Mouse (Mus musculus) large intestine, adult 2 months (tissue): ENCODE data around the gene Trpv4. TPM values are rescaled to one million over a fixed set of nuclear protein-coding genes. Genes with fewer than 3 reads are reported as not detected.

Source experiments
- DNase-seq: peaks from one replicate; pipeline ENCODE4 v3.0.0-alpha.2; 2012; ENCODE audit warnings: low read depth, low spot score
- WGBS: fragments of 180-500 bp; shearing (Covaris S2); methylation state at CpG from one replicate; pipeline ENCODE4 v1.1.7; 2018; 5-methylcytosine and 5-hydroxymethylcytosine counted together
- polyA plus RNA-seq: library from polyadenylated mRNA; depleted of rRNA; stranded (reverse); fragments of >200 nt; gene quantifications from 2 replicates; pipeline ENCODE4 v1.2.3, GENCODE M21; 2012

Gene Trpv4
- polyA plus RNA-seq, 1 experiment: 2.2 TPM

- 81% methylated on average over 25 of the region's 25 CpGs for WGBS
- DNase-seq: no peak
Observed at GRCm38 (mm10) chr5:114636091-114636490, 22.1 kb downstream of the Trpv4 start.

- DNase-seq: no peak
- WGBS: 39% methylated on average over 2 of the region's 2 CpGs
Observed at GRCm38 (mm10) chr5:114631336-114631735, 26.9 kb downstream of the Trpv4 start.

GRCm38 (mm10) chr5:114625590-114625989, 32.6 kb downstream of the Trpv4 start:
- 12% methylated on average over 3 of the region's 3 CpGs for whole genome bisulfite sequencing
- DNase-seq: no peak

GRCm38 (mm10) chr5:114620305-114620704, 37.9 kb downstream of the Trpv4 start:
- no peak for DNase-seq
- WGBS: 40% methylated on average over 6 of the region's 6 CpGs

- 19% methylated on average over 8 of the region's 8 CpGs for WGBS
- peak; percentile 50 for DNase-seq
Observed at GRCm38 (mm10) chr5:114618851-114619250, 39.4 kb downstream of the Trpv4 start.

- 76% methylated on average over 12 of the region's 12 CpGs for WGBS
Observed at GRCm38 (mm10) chr5:114617809-114618208, 40.4 kb downstream of the Trpv4 start.

GRCm38 (mm10) chr5:114616336-114617061, 41.7 kb downstream of the Trpv4 start:
- WGBS: 65% methylated on average over 11 of the region's 11 CpGs
- DNase-seq: no peak

More at GRCm38 (mm10) chr5:114617809-114618208, 40.4 kb downstream of the Trpv4 start:
- DNase-seq: no peak

GRCm38 (mm10) chr5:114614863-114615262, 43.4 kb downstream of the Trpv4 start:
- WGBS: 57% methylated on average over 7 of the region's 7 CpGs
- no peak for DNase-seq

GRCm38 (mm10) chr5:114611968-114612608, 46.1 kb downstream of the Trpv4 start:
- no peak for DNase-seq

GRCm38 (mm10) chr5:114611256-114611655, 47.0 kb downstream of the Trpv4 start:
- no peak for DNase-seq
- WGBS: 73% methylated on average over 10 of the region's 10 CpGs

More at GRCm38 (mm10) chr5:114611968-114612608, 46.1 kb downstream of the Trpv4 start:
- 76% methylated on average over 25 of the region's 25 CpGs for WGBS

- WGBS: 18% methylated on average over 12 of the region's 12 CpGs
- no peak for DNase-seq
Observed at GRCm38 (mm10) chr5:114608516-114608915, 49.7 kb downstream of the Trpv4 start.

- DNase-seq: no peak
- WGBS: 41% methylated on average over 8 of the region's 8 CpGs
Observed at GRCm38 (mm10) chr5:114607651-114608050, 50.6 kb downstream of the Trpv4 start.

GRCm38 (mm10) chr5:114605981-114606380, 52.2 kb downstream of the Trpv4 start:
- DNase-seq: no peak
- 77% methylated on average over 6 of the region's 6 CpGs for WGBS

- 51% methylated on average over 11 of the region's 11 CpGs for WGBS
- no peak for DNase-seq
Observed at GRCm38 (mm10) chr5:114604781-114605290, 53.4 kb downstream of the Trpv4 start.

GRCm38 (mm10) chr5:114603975-114604374, 54.2 kb downstream of the Trpv4 start:
- WGBS: 81% methylated on average over 5 of the region's 5 CpGs
- DNase-seq: no peak

- WGBS: 82% methylated on average over 8 of the region's 8 CpGs
Observed at GRCm38 (mm10) chr5:114602012-114602411, 56.2 kb downstream of the Trpv4 start.

GRCm38 (mm10) chr5:114597652-114598051, 60.6 kb downstream of the Trpv4 start:
- 56% methylated on average over 6 of the region's 6 CpGs for WGBS

More at GRCm38 (mm10) chr5:114602012-114602411, 56.2 kb downstream of the Trpv4 start:
- no peak for DNase-seq

GRCm38 (mm10) chr5:114597222-114597621, 61.0 kb downstream of the Trpv4 start:
- WGBS: 45% methylated on average over 8 of the region's 8 CpGs
- DNase-seq: no peak

More at GRCm38 (mm10) chr5:114597652-114598051, 60.6 kb downstream of the Trpv4 start:
- DNase-seq: no peak

- 31% methylated on average over 10 of the region's 10 CpGs for WGBS
- no peak for DNase-seq
Observed at GRCm38 (mm10) chr5:114596604-114597003, 61.6 kb downstream of the Trpv4 start.

- WGBS: 54% methylated on average over 15 of the region's 15 CpGs
- DNase-seq: no peak
Observed at GRCm38 (mm10) chr5:114594741-114595241, 63.4 kb downstream of the Trpv4 start.
